Comparison of ENCODE assay signal across 8 mouse cellular contexts in the genomic region with DNA sequence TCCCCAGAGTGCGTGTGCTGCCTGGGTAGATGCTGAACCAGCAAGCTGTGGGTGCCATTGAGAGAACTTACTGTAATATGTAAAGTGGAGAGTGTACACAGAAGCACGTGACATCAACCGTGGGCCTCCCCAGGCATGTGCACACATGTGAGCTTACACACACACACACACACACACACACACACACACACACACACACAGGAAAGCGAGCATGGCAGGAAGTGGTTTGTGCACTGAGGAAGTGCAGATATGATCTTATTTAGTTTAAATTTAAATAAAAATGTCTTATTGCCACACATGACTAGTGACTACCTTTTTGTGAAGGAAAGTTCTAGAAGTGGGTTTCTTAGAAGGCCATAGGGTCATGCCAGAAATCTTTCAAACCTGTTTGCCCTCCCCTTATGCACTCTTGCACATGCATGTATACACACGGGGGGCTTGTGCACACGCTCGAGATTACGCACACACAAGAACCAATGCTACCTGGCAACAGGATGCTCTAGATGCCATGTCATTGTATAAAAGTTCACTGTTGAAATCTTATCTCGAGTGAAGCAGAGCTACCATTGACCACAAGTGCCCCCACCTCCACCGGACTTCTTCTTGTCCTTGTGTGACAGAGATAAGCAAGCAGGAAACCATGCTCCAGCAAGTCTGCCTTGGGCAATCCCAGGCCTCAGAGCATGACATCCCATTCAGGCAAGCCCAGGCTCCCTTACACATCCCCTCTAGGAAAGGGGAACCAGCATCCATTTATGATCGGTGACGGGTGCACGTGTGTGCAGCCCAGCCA. TPM values are rescaled to one million over a fixed set of nuclear protein-coding genes. Genes with fewer than 3 reads are reported as not detected.
A peak's percentile ranks its signal among the peaks of the same experiment; 100 is the strongest.
DNase-seq lines count a peak whose midpoint lies in the region; ATAC-seq and TF ChIP-seq lines count a peak whose summit lies in the region.

No protein-coding gene starts in this region.

- H3K9me3 ChIP-seq in intestine, embryonic 16.5 days (ENCODE audit: control insufficient read depth, low read length), result no peaks in the 10 kb centered on the region
- H3K9me3 ChIP-seq in intestine, postnatal 0 days (ENCODE audit: control insufficient read depth), result no peaks in the 10 kb centered on the region
- H3K9me3 ChIP-seq in liver, embryonic 12.5 days (replicated peaks), result no peaks in the 10 kb centered on the region
- H3K9me3 ChIP-seq in midbrain, postnatal 0 days (ENCODE audit: low read length), result no peaks in the 10 kb centered on the region

- H3K9ac ChIP-seq in intestine, embryonic 16.5 days (ENCODE audit: low read depth, low read length), result no peak overlapping the region
- H3K9ac ChIP-seq in intestine, postnatal 0 days (ENCODE audit: low read depth, low read length), result no peak overlapping the region
- no peak overlapping the region for H3K9ac ChIP-seq in liver, embryonic 12.5 days
- no peak overlapping the region for H3K9ac ChIP-seq in midbrain, postnatal 0 days (replicated peaks; ENCODE audit: low read length, poor library complexity, severe bottlenecking)

- no peak for TF ChIP-seq CTCF in intestine, postnatal 0 days (IDR thresholded peaks at IDR 0.05; ENCODE audit: low read depth)
- TF ChIP-seq CTCF in midbrain, postnatal 0 days (IDR thresholded peaks at IDR 0.05), result no peak

- H3K27me3 ChIP-seq in intestine, embryonic 16.5 days (replicated peaks; ENCODE audit: control insufficient read depth, insufficient read depth, low read length), result no peaks in the 10 kb centered on the region
- H3K27me3 ChIP-seq in intestine, postnatal 0 days (replicated peaks; ENCODE audit: control insufficient read depth, insufficient read depth, low read length), result no peaks in the 10 kb centered on the region
- peaks cover 36% of the 10 kb centered on the region for H3K27me3 ChIP-seq in liver, embryonic 12.5 days (replicated peaks)
- no peaks in the 10 kb centered on the region for H3K27me3 ChIP-seq in midbrain, postnatal 0 days (ENCODE audit: insufficient read depth, low read length)

- peak; percentile 74 to 81 for DNase-seq in spleen, postnatal 36 days (ENCODE audit: low spot score in 2 of 2)
- DNase-seq in frontal cortex, postnatal 14 days (ENCODE audit: low spot score in 2 of 2), result no peak
- DNase-seq in layer of hippocampus, postnatal 14 days (ENCODE audit: low spot score in 2 of 2), result no peak
- no peak for DNase-seq in midbrain, postnatal 0 days (ENCODE audit: low spot score)

- WGBS in intestine, embryonic 16.5 days, result 74% methylated on average over 13 of the region's 13 CpGs
- 68% methylated on average over 13 of the region's 13 CpGs for WGBS in intestine, postnatal 0 days
- 17% methylated on average over 13 of the region's 13 CpGs for WGBS in liver, embryonic 12.5 days (ENCODE audit: insufficient replicate concordance)
- 81% methylated on average over 13 of the region's 13 CpGs for WGBS in midbrain, postnatal 0 days

- no peaks in the 10 kb centered on the region; the same call in 1 of the 2 replicates for H3K36me3 ChIP-seq in intestine, embryonic 16.5 days (ENCODE audit: control insufficient read depth, insufficient read depth, low read length)
- no peaks in the 10 kb centered on the region for H3K36me3 ChIP-seq in intestine, postnatal 0 days (ENCODE audit: control insufficient read depth, insufficient read depth)
- no peaks in the 10 kb centered on the region for H3K36me3 ChIP-seq in liver, embryonic 12.5 days
- no peaks in the 10 kb centered on the region for H3K36me3 ChIP-seq in midbrain, postnatal 0 days (ENCODE audit: insufficient read depth, low read length)

- H3K4me1 ChIP-seq in intestine, embryonic 16.5 days (ENCODE audit: control insufficient read depth, insufficient read depth, low read length), result peaks cover 31% of the 10 kb centered on the region
- H3K4me1 ChIP-seq in intestine, postnatal 0 days (replicated peaks; ENCODE audit: control insufficient read depth, insufficient read depth, low read length), result 0 out of 2 replicates have a peak, but pooled peaks cover 6% of the 10 kb centered on the region
- peaks cover 50% of the 10 kb centered on the region for H3K4me1 ChIP-seq in liver, embryonic 12.5 days
- peaks cover 15% of the 10 kb centered on the region for H3K4me1 ChIP-seq in midbrain, postnatal 0 days (ENCODE audit: insufficient read depth, low read length)

- no peak overlapping the region for H3K4me2 ChIP-seq in intestine, embryonic 16.5 days (ENCODE audit: low read depth, low read length)
- H3K4me2 ChIP-seq in intestine, postnatal 0 days (replicated peaks; ENCODE audit: low read depth), result no peak overlapping the region
- no peak overlapping the region for H3K4me2 ChIP-seq in liver, embryonic 12.5 days
- H3K4me2 ChIP-seq in midbrain, postnatal 0 days (ENCODE audit: low read depth, low read length, poor library complexity, severe bottlenecking), result no peak overlapping the region

- no peak for ATAC-seq in intestine, embryonic 16.5 days
- no peak for ATAC-seq in intestine, postnatal 0 days
- peak; percentile 82 for ATAC-seq in activated CD4-positive, CD25-positive, alpha-beta regulatory T cell, adult 4 months
- peak; percentile 53 for ATAC-seq in liver, embryonic 12.5 days
- ATAC-seq in midbrain, postnatal 0 days (ENCODE audit: low FRiP score), result no peak

- no peak overlapping the region for H3K4me3 ChIP-seq in intestine, embryonic 16.5 days (ENCODE audit: low read length)
- H3K4me3 ChIP-seq in intestine, postnatal 0 days (ENCODE audit: low read depth, low read length), result no peak overlapping the region
- no peak overlapping the region for H3K4me3 ChIP-seq in liver, embryonic 12.5 days
- no peak overlapping the region for H3K4me3 ChIP-seq in midbrain, postnatal 0 days (ENCODE audit: low read depth, low read length)

- H3K27ac ChIP-seq in intestine, embryonic 16.5 days (ENCODE audit: low read length), result peak overlapping the region; percentile 12; the same call in 1 of the 2 replicates
- no peak overlapping the region for H3K27ac ChIP-seq in intestine, postnatal 0 days (ENCODE audit: low read depth, low read length)
- H3K27ac ChIP-seq in liver, embryonic 12.5 days, result no peak overlapping the region
- H3K27ac ChIP-seq in midbrain, postnatal 0 days (ENCODE audit: low read depth, low read length), result no peak overlapping the region

RNA-seq across cellular contexts. Expression of gene Cuedc1, which starts 47.6 kb away (rescaled TPM):
- polyA plus RNA-seq in intestine, embryonic 16.5 days (2015; fragmentation: Nextera tagmentation; extraction: Ambion mirVana), result 8.0 and 8.5 TPM in 2 replicates
- polyA plus RNA-seq in intestine, postnatal 0 days (2015; fragmentation: Nextera tagmentation; extraction: Ambion mirVana), result 7.1 and 10.1 TPM in 2 replicates
- 1 to 10 TPM; 5.4 to 5.8 TPM for polyA plus RNA-seq in activated CD4-positive, CD25-positive, alpha-beta regulatory T cell, adult 4 months (2017; shearing (Covaris generic))
- polyA plus RNA-seq in liver, embryonic 12.5 days (2016; fragmentation: Nextera tagmentation; extraction: Ambion mirVana), result 3.4 and 4.6 TPM in 2 replicates
- 10 to 100 TPM; 32.0 to 32.1 TPM for total RNA-seq in layer of hippocampus, postnatal 14 days (2021)
- total RNA-seq in midbrain, postnatal 0 days (2014; rRNA removed), result 38.8 and 40.2 TPM in 2 replicates
- 32.7 and 37.5 TPM in 2 replicates for polyA plus RNA-seq in midbrain, postnatal 0 days (2015; fragmentation: Nextera tagmentation; extraction: Ambion mirVana)

RNA-seq across cellular contexts. Expression of gene Mrps23, which starts 58.8 kb away (rescaled TPM):
- polyA plus RNA-seq in intestine, embryonic 16.5 days (2015; fragmentation: Nextera tagmentation; extraction: Ambion mirVana), result 56.3 and 63.9 TPM in 2 replicates
- 54.1 and 59.1 TPM in 2 replicates for polyA plus RNA-seq in intestine, postnatal 0 days (2015; fragmentation: Nextera tagmentation; extraction: Ambion mirVana)
- polyA plus RNA-seq in activated CD4-positive, CD25-positive, alpha-beta regulatory T cell, adult 4 months (2017; shearing (Covaris generic)), result 10 to 100 TPM; 96.8 to 98.7 TPM
- polyA plus RNA-seq in liver, embryonic 12.5 days (2016; fragmentation: Nextera tagmentation; extraction: Ambion mirVana), result 47.0 and 47.6 TPM in 2 replicates
- 10 to 100 TPM; 58.2 to 61.3 TPM for total RNA-seq in layer of hippocampus, postnatal 14 days (2021)
- 29.4 and 35.5 TPM in 2 replicates for total RNA-seq in midbrain, postnatal 0 days (2014; rRNA removed)
- 63.0 and 63.2 TPM in 2 replicates for polyA plus RNA-seq in midbrain, postnatal 0 days (2015; fragmentation: Nextera tagmentation; extraction: Ambion mirVana)

Comparison
In these comparisons a context has a peak if more than half of its experiments do, and no peak if none do; other contexts are left out.
1. ATAC-seq: peak in activated CD4-positive, CD25-positive, alpha-beta regulatory T cell, adult 4 months (single experiment) and liver, embryonic 12.5 days (single experiment); none in intestine, embryonic 16.5 days (single experiment), intestine, postnatal 0 days (single experiment) and midbrain, postnatal 0 days (single experiment).
2. DNase-seq: peak in spleen, postnatal 36 days (2 of 2); none in frontal cortex, postnatal 14 days (0 of 2), layer of hippocampus, postnatal 14 days (0 of 2) and midbrain, postnatal 0 days (single experiment).